Mouse (Mus musculus) forebrain, embryonic 13.5 days (tissue): Measurements from ENCODE around the gene Sertad1. TPM values are rescaled to one million over a fixed set of nuclear protein-coding genes. Genes with fewer than 3 reads are reported as not detected.

Experiments used
- ATAC-seq: fragments of 200-750 bp; cut with Nextera tagmentation; 2 replicates; pipeline ENCODE4 v1.8.0; 2017
- H3K27ac ChIP-seq: fragments of 300-500 bp; sonication (generic); 2 replicates; pipeline ENCODE4 v1.5.1; 2015; ENCODE audit warnings: inconsistent platforms, mild to moderate bottlenecking, moderate library complexity
- H3K27me3 ChIP-seq: fragments of 300-500 bp; sonication (generic); 2 replicates; pipeline ENCODE4 v1.6.1; 2015; ENCODE audit warnings: mild to moderate bottlenecking, inconsistent platforms
- H3K36me3 ChIP-seq: fragments of 300-500 bp; sonication (generic); 2 replicates; pipeline ENCODE4 v1.6.1; 2015; ENCODE audit warnings: mild to moderate bottlenecking, inconsistent platforms; ENCODE audit not compliant: poor library complexity, severe bottlenecking
- H3K4me1 ChIP-seq: fragments of 300-500 bp; sonication (generic); 2 replicates; pipeline ENCODE4 v1.6.1; 2015; ENCODE audit warnings: inconsistent platforms
- H3K4me2 ChIP-seq: fragments of 300-500 bp; sonication (generic); 2 replicates; pipeline ENCODE4 v1.6.1; 2015; ENCODE audit warnings: inconsistent platforms, mild to moderate bottlenecking, moderate library complexity
- H3K4me3 ChIP-seq: fragments of 300-500 bp; sonication (generic); 2 replicates; pipeline ENCODE4 v1.5.1; 2015; ENCODE audit warnings: mild to moderate bottlenecking, inconsistent platforms
- H3K9ac ChIP-seq: fragments of 300-500 bp; sonication (generic); 2 replicates; pipeline ENCODE4 v1.6.1; 2015; ENCODE audit warnings: mild to moderate bottlenecking, inconsistent platforms
- H3K9me3 ChIP-seq: fragments of 300-500 bp; sonication (generic); replicated peaks from 2 replicates; pipeline ENCODE4 v1.6.1; 2016; ENCODE audit warnings: inconsistent platforms
- WGBS: fragments of 180-500 bp; shearing (Covaris S2); methylation state at CpG from one replicate; pipeline ENCODE4 v1.1.7; 2015; 5-methylcytosine and 5-hydroxymethylcytosine counted together
- polyA plus RNA-seq: library from polyadenylated mRNA; unstranded; fragments of >200 nt; fragmentation: Nextera tagmentation; extraction: Ambion mirVana; gene quantifications from 2 replicates; pipeline ENCODE4 v1.2.1, GENCODE M21; 2015

The Sertad1 gene
- polyA plus RNA-seq, 1 experiment from 2014 or later, result 8.7 TPM

DNA sequence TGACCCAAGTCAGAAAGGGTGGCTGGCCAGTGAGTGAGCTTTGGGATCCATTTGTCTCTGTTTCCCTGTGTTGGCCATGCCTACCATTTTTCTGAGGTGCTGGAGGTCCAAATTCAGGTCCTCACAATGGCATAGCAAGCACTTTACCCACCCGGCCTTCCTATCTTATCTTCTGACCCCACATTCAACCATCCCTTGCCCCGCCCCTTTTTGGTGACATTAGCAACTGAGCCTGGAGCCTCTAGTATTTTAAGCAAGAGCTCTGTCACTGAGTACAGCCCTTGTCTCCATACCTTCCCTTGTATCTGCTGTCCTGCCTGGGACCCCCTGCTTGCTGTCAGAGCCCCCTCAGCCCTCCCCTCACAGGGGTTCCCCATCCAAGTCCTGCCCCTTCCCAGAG, 48.7 kb downstream of the Sertad1 start:
- H3K27me3 ChIP-seq, result no peaks in the 10 kb centered on the region
- no peaks in the 10 kb centered on the region for H3K4me1 ChIP-seq
- no peaks in the 10 kb centered on the region for H3K9me3 ChIP-seq
- no peak for ATAC-seq
- peaks cover 87% of the 10 kb centered on the region for H3K36me3 ChIP-seq
- H3K9ac ChIP-seq, result no peak overlapping the region
- no peak overlapping the region for H3K4me3 ChIP-seq
- 88% methylated on average over 2 of the region's 2 CpGs for WGBS
- H3K4me2 ChIP-seq, result no peak overlapping the region
- no peak overlapping the region for H3K27ac ChIP-seq

DNA sequence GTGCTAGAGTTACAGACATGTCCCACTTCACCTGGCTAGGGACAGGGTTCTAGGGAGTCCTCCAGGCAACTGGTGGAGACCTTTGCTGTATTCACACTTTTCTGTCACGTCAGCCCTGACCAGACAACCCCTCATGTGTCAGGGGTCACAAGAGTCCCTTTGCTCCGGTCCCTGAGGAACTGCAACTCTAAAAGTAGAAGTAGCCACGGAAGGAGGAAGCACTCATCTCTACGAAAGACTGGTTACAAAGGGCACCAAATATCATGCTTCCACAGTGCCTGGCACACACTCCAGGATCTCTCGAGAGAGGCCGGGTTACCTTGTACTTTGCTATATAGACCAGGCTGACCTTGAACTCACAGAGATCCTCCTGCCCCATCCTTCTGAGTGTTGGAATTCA, 49.9 kb downstream of the Sertad1 start:
- no peak for ATAC-seq

DNA sequence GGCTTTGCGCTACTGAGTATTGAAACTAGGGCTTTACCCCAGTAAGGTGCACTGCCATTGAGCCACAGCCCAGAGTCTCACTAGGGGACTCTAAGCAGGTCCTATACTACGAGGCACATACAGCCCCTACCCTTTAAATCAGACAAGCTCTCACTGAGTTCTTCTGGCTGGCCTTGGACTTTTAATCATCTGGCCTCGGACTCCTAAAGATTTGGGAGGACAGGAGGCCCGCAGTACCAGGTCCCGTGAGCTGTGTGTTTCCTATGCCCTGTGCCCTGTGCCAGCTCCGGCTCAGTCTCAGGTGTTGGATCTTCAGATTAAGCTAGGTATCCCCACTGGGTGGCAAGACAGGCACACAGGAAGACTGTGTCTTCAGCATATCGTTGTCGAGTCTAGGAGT, 51.3 kb downstream of the Sertad1 start:
- Histone ChIP-seq H3K9me3 (no peaks in the 10 kb centered on the region), H3K9ac (no peak overlapping the region), H3K36me3 (peaks cover 70% of the 10 kb centered on the region), H3K4me3 (no peak overlapping the region), H3K4me1 (peaks cover 16% of the 10 kb centered on the region), H3K27ac (no peak overlapping the region), H3K4me2 (no peak overlapping the region), H3K27me3 (no peaks in the 10 kb centered on the region)
- ATAC-seq, result no peak
- WGBS, result 88% methylated on average over 8 of the region's 8 CpGs

More for the DNA sequence above, 49.9 kb downstream of the Sertad1 start:
- Histone ChIP-seq H3K9me3 (no peaks in the 10 kb centered on the region), H3K4me3 (no peak overlapping the region), H3K4me2 (no peak overlapping the region), H3K4me1 (peaks cover 7% of the 10 kb centered on the region), H3K36me3 (peaks cover 84% of the 10 kb centered on the region), H3K27me3 (no peaks in the 10 kb centered on the region), H3K27ac (no peak overlapping the region), H3K9ac (no peak overlapping the region)
- 92% methylated on average over 6 of the region's 6 CpGs for WGBS

DNA sequence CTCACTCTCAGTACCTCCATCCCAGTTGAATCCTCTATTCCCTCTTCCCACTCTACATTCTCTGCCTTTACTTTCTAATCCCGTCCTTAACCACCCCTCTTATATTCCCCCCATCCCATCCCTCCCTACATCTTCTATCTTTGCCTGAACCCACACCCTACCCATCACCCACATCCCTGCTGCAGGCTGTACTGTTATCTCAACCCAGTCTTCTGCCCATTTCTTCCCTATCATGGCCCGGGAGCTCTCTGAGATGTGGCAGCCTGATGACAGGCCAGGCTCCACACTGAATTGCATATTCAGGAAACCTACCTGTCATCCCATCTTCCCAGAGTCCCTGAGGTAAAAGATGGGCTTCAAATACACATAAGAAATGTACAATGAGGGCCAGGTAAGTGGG, 52.1 kb downstream of the Sertad1 start:
- H3K4me2 ChIP-seq, result no peak overlapping the region
- no peak for ATAC-seq
- H3K4me1 ChIP-seq, result peaks cover 16% of the 10 kb centered on the region
- no peak overlapping the region for H3K27ac ChIP-seq
- H3K36me3 ChIP-seq, result peaks cover 62% of the 10 kb centered on the region
- no peaks in the 10 kb centered on the region for H3K27me3 ChIP-seq
- no peaks in the 10 kb centered on the region for H3K9me3 ChIP-seq
- no peak overlapping the region for H3K9ac ChIP-seq
- WGBS, result 86% methylated on average over 2 of the region's 2 CpGs
- no peak overlapping the region for H3K4me3 ChIP-seq

Other genes with a start within 250 kb of the Sertad1 start
- 31.1 and 32.3 TPM in 2 replicates for gene Numbl, start 228.5 kb upstream of the Sertad1 start, polyA plus RNA-seq
- 10.5 and 13.4 TPM in 2 replicates for gene Ltbp4, start 149.2 kb upstream of the Sertad1 start, polyA plus RNA-seq
- 85.4 and 89.3 TPM in 2 replicates for gene Shkbp1, start 130.9 kb upstream of the Sertad1 start, polyA plus RNA-seq
- gene Gm20479, start 129.5 kb upstream of the Sertad1 start, polyA plus RNA-seq, result 0.62 TPM in 1 of 2 replicates, not detected in the other
- 0.43 and 0.71 TPM in 2 replicates for gene Sptbn4, start 39.2 kb upstream of the Sertad1 start, polyA plus RNA-seq
- gene Blvrb, start 38.9 kb upstream of the Sertad1 start, polyA plus RNA-seq, result 16.8 and 17.3 TPM in 2 replicates
- gene Sertad3, start 13.1 kb upstream of the Sertad1 start, polyA plus RNA-seq, result 18.8 and 19.2 TPM in 2 replicates
- gene Prx, start 12.4 kb downstream of the Sertad1 start, polyA plus RNA-seq, result 1.5 and 1.8 TPM in 2 replicates
- 0.50 and 0.56 TPM in 2 replicates for gene Hipk4, start 36.4 kb downstream of the Sertad1 start, polyA plus RNA-seq
- gene Pld3, start 66.3 kb downstream of the Sertad1 start, polyA plus RNA-seq, result 68.2 and 72.8 TPM in 2 replicates
- gene 2310022A10Rik, start 66.3 kb downstream of the Sertad1 start, polyA plus RNA-seq, result 35.1 and 36.5 TPM in 2 replicates
- 75.2 and 82.2 TPM in 2 replicates for gene Akt2, start 104.6 kb downstream of the Sertad1 start, polyA plus RNA-seq
- gene Ttc9b, start 167.0 kb downstream of the Sertad1 start, polyA plus RNA-seq, result 37.3 and 42.7 TPM in 2 replicates
- 9.0 TPM in 2 replicates for gene Map3k10, start 187.7 kb downstream of the Sertad1 start, polyA plus RNA-seq
- 10.8 and 12.3 TPM in 2 replicates for gene Zfp607b, start 202.4 kb downstream of the Sertad1 start, polyA plus RNA-seq
- gene Zfp60, start 244.5 kb downstream of the Sertad1 start, polyA plus RNA-seq, result 116 and 129 TPM in 2 replicates